Mouse (Mus musculus) yolk sac, embryonic 10.5 days (tissue): ENCODE measurements at regions not wholly inside any gene's neighbourhood (a gene's known extent, or its start where the extent isn't known, plus 50 kb on each side); places are given as distances from the start of the nearest gene placed in this dataset.

Experiments used
- DNase-seq: peaks from one replicate; pipeline ENCODE4 v3.0.0-alpha.2; 2017; ENCODE audit warnings: low spot score

- DNase-seq, result no peak
Measured at GRCm38 (mm10) chr14:120560416-120560815, 82.2 kb downstream of the Rap2a start.

DNA sequence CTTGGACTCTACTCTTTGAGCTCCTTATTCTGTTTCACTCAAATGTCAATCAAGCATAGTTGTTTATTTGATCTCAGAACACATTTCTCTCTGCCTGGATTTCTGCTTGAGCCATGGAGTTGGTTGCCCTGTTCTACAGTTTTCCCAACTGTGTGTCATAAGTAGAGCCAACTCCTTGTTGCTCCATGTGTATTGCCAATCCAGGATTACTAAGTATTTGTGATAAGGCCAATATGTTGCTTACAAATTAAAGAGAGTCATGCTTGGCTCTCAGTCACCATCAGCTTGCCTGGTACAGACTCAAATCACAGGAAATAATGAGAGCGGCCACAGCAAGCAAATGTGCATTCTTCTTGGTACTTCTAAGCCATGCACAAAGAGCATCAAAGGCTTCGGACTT, 82.7 kb downstream of the Rap2a start:
- no peak for DNase-seq

DNA sequence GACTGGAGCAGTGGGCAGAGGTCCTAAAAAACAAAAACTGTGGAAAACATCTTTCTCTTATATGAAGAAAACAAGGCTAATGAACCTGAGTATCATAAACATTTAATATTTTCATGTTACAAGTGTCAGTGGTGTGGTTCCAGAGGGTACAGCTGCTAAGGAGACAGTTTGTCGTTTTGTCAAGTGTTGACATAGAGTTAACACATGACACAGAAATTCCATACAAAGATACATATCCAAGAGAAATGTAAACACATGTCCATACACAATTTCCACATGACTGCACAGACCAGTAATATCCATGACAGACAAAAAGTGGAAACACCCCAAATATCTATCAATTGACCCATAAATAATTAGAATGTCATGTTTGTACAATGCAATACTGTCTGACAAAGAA, 88.7 kb downstream of the Rap2a start:
- no peak for DNase-seq

DNA sequence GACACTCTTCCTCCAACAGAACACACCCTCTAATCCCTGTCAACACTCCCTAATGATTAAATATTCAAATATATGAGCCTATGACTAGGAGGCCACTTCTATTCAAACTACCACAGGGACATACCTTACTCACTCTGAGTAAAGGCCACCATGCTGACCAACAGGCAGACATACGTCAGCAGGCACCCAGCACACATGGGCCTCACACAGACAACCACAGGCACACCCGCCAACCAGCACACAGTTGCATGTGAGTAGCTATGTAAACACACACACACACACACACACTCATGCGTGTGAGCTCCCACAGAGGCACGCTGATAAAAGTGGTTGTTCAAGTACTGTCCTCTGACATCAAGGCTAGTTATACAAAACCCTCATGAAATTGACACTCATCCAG, 89.8 kb downstream of the Rap2a start:
- DNase-seq, result no peak

DNA sequence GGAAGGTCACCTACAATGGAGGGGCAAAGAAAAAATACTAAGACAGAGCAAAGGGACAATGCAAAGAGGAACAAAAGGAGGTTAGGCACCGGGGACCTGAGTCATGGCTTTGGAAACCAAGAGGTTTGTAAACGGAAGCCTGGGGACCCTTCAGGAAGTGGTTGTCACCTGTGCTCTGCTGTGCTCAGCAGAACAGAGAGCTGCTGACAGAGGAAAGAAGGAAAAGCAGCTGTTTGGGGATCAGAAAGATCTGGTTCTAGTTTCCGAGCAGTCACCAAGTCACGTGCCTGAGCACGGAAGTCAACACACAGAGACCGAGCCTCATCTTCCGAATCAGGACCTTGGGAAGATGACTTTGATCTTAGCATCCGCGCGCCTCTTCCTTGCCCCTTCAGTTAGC, 94.0 kb downstream of the Rap2a start:
- no peak for DNase-seq

- DNase-seq, result no peak
Measured at GRCm38 (mm10) chr14:120575202-120575601, 97.0 kb downstream of the Rap2a start.

DNA sequence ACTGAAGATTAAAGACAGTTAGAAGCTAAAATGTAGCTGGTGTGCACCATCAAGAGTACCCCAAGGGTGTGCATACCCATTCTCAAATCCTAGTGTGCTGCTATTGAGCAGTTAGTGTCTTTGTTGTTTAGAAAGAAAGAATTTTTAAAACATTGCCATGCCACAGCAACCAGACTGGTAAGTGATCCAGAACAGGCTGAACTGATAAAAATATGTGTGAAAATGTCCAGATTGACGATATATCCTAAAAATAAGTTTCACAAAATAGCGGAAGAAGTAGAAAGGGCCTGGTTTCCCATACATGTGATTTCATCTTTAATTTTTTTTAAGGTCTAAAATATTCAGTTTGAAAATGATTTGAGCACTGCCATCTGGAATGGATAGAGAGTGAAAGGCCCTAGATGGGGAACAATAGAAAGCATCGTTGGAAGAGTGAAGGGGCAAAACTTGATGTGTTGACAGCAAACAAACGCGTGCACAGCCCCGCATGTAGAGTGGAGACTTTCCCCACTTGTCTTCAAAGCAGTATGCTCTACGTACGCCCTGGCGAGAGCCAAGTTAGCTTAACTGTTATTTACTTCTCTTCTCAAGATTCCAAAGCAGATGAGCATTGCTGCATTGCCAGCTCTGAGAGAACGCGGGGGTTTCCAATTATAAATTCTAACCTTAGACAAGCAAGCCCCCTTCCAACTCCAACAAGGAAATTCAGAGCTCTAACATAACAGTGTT, 100.3 kb downstream of the Rap2a start:
- no peak for DNase-seq

GRCm38 (mm10) chr14:120583807-120584206, 105.6 kb downstream of the Rap2a start:
- no peak for DNase-seq

DNA sequence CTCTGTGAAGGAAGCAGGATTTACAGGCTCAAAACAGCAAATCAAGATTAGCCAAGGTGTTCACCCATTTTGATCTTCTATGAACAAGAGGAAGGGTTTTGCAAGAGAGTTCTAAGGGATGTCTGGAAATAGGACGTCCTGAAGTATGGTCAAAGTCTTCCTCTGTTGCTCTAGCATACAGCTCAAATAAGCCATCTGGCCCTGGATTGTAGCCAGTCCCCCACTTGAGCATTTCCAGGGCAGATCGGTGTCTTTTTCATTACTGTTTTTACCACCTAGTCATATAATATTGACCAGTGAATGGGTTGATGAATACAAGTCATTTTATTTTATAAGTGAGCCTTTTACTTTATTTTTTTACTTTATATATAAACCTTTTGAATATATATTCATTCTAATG, 113.9 kb downstream of the Rap2a start:
- DNase-seq, result no peak

- DNase-seq, result no peak
Measured at GRCm38 (mm10) chr14:120600414-120600935, 122.2 kb downstream of the Rap2a start.

DNA sequence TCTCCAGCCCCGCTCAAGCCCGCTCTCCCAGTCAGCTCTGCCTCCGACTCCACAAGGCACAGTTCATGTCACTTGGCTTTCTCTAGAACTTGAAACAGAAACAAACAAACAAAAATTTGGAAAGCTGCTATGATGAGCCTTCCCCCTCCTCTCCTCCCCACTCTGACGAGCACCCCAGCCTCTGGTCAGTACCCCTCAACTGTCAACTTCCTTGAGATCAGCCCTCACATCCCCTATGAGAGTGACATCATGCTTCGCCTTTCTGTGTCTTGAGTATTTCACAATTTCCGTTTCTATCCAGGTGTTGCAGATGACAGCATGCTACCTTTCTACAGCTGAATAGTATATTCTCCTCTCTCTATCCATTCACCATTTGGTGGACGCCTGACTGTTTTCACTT, 123.3 kb downstream of the Rap2a start:
- no peak for DNase-seq

DNA sequence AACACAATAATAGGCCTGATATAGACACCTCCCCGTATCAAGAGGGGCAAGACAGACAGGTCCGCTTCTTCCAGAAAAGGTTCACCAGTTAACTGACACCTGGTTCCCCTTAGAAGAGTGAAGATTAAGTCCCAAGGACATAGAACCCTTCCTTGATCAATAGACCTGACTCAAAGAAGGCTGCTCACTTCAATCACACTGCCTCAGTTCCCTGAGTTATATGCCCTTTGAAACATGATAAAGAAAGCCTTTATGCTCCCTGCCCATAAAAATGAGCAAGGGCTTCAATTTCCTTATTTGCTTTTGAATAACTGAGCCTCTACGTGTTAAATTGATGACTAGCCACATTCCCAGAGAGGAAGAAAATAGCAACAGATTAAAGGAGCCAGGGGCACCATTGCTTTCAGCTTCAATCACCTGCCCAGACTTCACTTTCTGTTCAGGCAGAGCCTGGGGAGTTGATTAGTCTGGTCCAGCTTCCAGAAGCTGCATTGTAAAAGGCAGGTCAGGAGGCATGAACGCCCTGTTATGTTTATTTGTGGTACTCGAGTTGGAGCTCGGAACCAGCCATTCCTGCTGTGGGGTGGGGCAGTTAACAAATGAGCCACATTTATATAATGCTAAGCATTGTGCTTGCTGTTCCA, 125.7 kb downstream of the Rap2a start:
- DNase-seq, result no peak

DNA sequence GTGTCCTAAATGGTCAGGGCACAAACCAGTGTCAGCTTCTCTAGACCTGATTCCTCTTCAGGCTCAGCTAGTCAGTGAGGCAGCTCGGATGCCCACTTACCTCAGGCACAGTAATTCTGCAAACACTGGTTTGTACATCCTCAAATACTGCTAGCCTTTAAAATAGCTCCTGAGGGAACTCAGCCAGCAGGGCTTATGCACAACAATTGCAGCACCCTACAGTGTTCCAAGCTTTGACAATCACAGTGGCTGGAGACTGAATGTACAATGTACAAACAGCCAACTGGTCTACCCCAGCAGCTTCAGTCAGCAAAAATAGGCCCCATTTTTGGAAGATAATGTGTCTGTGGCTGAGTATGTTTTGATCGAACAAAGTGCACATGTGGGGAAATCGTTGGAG, 129.6 kb downstream of the Rap2a start:
- no peak for DNase-seq

- no peak for DNase-seq
Measured at GRCm38 (mm10) chr14:120611311-120611710, 133.1 kb downstream of the Rap2a start.

DNA sequence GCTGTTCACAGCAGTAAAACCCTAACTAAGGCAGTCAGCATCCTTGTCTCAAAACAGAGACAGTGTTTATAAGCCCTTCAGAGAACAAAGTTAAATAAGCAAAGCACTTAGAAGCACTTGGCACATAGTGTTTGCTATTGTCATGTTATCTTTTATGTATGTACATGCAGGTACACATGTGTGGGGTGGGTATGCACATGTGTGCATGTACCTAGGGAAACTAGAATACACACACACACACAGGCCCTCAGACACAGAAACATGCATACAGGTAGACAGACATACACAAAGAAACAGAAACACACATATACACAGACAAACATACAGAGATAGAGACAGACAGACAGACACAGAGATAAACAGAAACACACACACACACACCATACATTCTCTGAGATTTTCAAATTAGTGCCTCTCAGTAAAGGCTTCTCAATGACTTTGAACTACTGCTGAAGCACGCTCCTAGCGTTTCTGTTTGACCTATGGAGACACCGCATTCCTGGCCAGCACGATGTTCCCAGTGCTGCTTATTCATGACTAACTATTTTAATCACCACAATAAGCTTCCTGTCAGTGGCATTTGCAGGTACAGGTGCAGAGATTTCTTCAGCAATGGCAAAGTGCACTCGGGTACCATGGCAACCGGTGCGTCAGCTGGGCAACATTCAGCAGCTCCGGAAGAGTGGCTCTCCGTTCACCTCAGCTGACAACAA, 148.1 kb downstream of the Rap2a start:
- DNase-seq, result no peak

DNA sequence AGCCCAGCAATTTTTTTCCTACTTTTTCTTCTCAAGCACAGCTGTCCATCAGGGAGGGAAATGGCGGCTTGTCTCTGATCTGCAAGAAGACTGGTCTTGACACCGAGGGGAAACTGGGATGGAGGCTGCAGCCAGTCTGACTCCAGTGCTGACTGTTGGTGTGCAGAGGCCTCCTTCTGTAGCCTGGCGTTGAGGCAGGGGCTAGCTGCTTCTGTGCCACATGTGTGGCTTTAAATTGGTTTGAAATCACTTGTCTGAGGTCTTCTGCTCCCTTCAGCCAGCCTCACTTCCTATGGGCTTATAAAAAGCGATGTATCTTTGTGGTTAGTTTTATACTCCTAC, 148.7 kb downstream of the Rap2a start:
- no peak for DNase-seq

DNA sequence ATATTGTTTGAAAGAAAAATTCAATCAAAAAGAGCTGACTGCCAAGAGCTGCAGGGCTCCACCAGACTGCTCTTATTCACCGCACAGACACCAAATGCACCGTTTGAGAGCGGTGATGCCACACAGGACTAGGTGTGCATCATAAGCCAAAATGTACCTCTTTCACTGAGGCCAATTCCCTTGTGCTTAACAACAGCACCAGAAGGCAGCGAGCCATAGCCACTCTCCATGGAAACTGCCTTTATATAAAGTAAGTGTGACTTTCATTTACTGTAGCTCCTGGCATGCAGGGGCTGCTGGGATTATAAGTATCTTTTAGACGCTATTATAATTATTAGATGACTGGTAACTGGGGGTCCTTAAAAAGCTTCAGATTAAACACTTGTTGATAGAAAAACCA, 154.5 kb downstream of the Rap2a start:
- DNase-seq, result no peak

- no peak for DNase-seq
Measured at GRCm38 (mm10) chr14:120636726-120637400, 158.6 kb downstream of the Rap2a start.

DNA sequence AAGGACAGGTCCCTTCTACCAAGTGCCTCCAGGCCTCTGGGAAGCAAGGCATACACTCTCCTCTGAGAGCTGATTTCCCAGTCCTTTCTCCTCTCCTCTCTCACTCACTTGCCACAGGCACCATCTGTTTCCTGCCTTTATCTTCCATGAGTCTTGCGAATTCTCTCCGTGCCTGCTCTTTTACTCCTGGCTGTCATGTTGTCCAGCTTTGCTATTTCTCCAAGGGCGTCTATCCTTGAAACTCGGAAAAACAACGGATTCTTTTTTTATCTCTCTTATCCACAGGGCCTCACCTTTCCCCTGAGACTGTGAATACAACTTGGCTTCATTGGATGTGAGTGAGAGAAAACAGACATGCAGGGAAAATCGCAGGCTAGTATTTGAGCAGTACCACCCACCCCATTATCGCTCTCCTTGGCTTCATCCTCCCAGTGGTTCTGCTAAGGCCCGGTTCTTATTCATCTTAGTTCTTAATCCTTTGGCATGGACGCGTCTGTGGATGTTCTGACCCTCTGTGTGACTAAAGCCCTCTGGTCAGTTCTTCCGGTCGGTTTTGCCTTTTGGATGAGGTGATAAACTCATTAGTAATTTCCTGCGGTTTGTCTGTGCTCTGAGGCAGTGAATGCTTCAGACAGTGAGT, 159.4 kb downstream of the Rap2a start:
- no peak for DNase-seq

DNA sequence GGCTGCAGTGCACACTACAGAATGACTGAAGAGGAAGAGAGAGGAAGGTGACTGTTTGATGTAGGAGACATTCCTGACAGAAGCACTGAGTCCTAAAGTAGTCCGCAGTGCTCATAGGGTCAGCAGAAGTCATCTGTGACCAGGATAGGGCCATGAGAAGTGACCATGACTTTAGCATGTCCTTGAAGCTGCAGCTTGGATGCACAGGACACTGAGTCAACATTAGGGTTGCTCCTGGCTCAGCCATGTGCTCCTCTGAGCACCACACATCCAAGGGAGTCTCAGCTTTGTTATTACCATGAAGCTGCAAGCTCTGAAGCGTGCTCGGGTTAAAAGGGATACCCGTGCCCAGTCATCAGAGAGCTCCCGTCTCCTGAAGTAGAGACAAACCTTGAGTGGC, 164.3 kb downstream of the Rap2a start:
- no peak for DNase-seq

DNA sequence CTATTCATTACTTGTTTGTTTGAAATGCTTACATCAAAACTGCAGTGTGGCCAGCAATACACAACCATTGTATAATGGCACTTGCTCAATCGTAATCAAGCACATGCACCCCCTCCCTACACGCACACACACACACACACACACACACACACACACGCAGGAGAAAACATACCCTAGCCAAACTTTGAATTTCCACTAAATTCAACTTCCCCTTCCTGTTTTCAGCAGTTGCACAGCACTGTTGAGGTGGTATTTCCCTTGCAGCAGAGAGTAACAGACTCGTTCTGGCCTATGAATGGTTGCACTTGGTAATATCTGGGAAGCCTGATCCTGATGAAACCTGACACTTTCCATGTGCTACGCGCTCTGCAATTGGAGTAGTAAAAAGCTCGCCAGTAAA, 173.8 kb downstream of the Rap2a start:
- no peak for DNase-seq

DNA sequence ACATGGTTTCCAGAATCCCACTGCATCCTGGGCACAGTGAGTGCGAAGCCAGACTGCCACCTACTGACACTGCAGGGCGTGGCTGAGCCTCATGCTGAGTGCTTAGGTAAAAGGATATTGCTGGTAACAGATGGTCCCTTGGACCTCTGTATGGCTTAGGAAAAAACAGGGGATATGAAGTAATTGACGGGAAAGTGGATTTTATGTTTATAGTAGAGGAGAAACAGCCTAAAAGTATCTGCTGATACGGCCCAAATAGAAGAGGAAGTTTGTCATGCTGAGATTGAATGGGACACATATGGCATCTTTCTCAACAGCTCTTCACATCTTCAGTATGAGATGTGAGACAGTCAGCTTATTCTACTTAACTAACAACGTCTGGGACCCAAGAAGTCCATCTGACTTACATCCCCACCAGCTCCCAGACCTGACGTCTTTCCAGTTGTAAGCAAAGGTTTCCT, 182.1 kb downstream of the Rap2a start:
- no peak for DNase-seq
